In the genomic region with DNA sequence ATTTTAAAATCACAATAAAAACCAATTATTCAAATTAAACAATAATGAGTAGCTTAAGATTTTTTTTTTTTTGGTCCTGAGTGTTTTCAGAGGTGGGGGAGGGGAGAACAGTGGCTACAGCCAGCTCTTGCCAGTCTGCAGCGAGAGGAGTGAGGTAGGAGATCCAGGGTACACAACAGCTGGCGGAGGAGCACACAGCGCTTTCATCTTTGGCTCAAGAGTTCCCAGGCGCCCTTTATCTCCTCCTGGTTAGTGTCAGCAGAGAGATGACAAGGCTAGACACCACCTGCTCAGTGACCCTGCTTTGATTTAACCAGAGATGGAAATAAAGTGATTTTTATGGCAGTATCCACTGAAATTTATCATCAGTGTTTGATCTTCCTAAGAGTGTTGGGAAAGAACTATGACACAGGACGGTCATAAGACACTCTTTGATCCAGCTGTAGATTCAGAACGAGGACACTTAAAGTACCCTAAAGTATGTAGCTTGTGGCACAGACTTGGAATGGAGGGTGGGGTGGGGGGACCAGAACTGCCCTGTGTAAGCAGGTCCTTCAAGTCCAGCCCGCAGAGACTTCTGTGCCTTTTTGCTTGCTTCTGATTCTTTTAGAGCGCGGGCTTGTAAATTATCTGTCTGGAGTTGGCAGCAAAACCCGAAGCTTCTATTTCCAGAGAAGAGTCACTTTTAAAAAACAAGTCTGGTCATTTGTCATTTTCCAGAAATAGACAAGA, we compare ENCODE assay signal across 9 mouse cellular contexts. TPM values are rescaled to one million over a fixed set of nuclear protein-coding genes. Genes with fewer than 3 reads are reported as not detected.
DNase-seq lines count a peak whose midpoint lies in the region; ATAC-seq and TF ChIP-seq lines count a peak whose summit lies in the region.
"Had no signal": no experiment of that assay in that cellular context is flagged by ENCODE, and none has a peak within 500 bp of the region (broad histone marks: within the 10 kb centered on the region; RNA-seq: fewer than 3 reads in every experiment).

No protein-coding gene starts in this region.

- DNase-seq in layer of hippocampus, adult 2 months (ENCODE audit: low spot score in 2 of 2) = no peak
- no peak for DNase-seq in layer of hippocampus, adult 9-10 months (ENCODE audit: low spot score)
- DNase-seq in forelimb bud, embryonic 11.5 days (ENCODE audit: low read depth, low spot score) = peak; percentile 33
- DNase-seq in limb, embryonic 11.5 days (ENCODE audit: low spot score) = peak; percentile 44
- peak; percentile 34 for DNase-seq in skeletal muscle tissue, adult 2 months (ENCODE audit: low read depth, low spot score)
- no peak for DNase-seq in left cerebral cortex, adult 18-20 months (ENCODE audit: low spot score in 2 of 2)
- DNase-seq in cerebellum, adult 9-10 months = no peak
- no peak for DNase-seq in left cerebral cortex, adult 8-10 months (ENCODE audit: low spot score in 2 of 2)
- DNase-seq: lung, postnatal 36 days had no signal

- H3K9ac ChIP-seq in limb, embryonic 11.5 days (ENCODE audit: low read length) = no peak overlapping the region

- peak overlapping the region; percentile 30; the same call in 1 of the 2 replicates for H3K4me2 ChIP-seq in limb, embryonic 11.5 days (ENCODE audit: low read depth, severe bottlenecking)

- H3K9me3 ChIP-seq in limb, embryonic 11.5 days (ENCODE audit: control insufficient read depth, low read length) = no peaks in the 10 kb centered on the region

- WGBS in limb, embryonic 11.5 days = 20% methylated on average over 10 of the region's 10 CpGs

- no peaks in the 10 kb centered on the region for H3K4me1 ChIP-seq in limb, embryonic 11.5 days (ENCODE audit: control insufficient read depth, insufficient read depth, low read length)

- H3K36me3 ChIP-seq in limb, embryonic 11.5 days (ENCODE audit: control insufficient read depth, insufficient read depth, low read length) = no peaks in the 10 kb centered on the region

- H3K27ac ChIP-seq in layer of hippocampus, adult 2 months = no peak overlapping the region
- H3K27ac ChIP-seq in limb, embryonic 11.5 days (replicated peaks; ENCODE audit: low read depth, low read length) = no peak overlapping the region

- peak; percentile 44; the same call in 1 of the 2 replicates for ATAC-seq in limb, embryonic 11.5 days (ENCODE audit: insufficient number of reproducible peaks, low FRiP score, low TSS enrichment, low read depth)

- H3K4me3 ChIP-seq in layer of hippocampus, adult 2 months = peak overlapping the region; percentile 13; the same call in 1 of the 2 replicates
- H3K4me3 ChIP-seq in limb, embryonic 11.5 days (ENCODE audit: low read depth, low read length) = no peak overlapping the region

- H3K27me3 ChIP-seq in limb, embryonic 11.5 days (ENCODE audit: control insufficient read depth, insufficient read depth, low read length) = no peaks in the 10 kb centered on the region

- no peak for TF ChIP-seq CTCF in layer of hippocampus, adult 2 months (conservative IDR thresholded peaks at IDR 0.05)

RNA-seq across cellular contexts. Expression of a gene that starts 46.1 kb away (rescaled TPM):
- total RNA-seq in layer of hippocampus, adult 2 months (2021) = 1 to 10 TPM; 8.7 to 8.8 TPM
- 0.35 and 0.49 TPM in 2 replicates for polyA plus RNA-seq in limb, embryonic 11.5 days (2014; fragmentation: Nextera tagmentation; extraction: Ambion mirVana)
- total RNA-seq in left cerebral cortex, adult 18-20 months (2021) = 10 to 100 TPM; 12.0 to 16.8 TPM
- 10 to 100 TPM; 14.1 to 16.4 (median 15.6) TPM for total RNA-seq in left cerebral cortex, adult 8-10 months (2022)

Comparison
In these comparisons a context has a peak if more than half of its experiments do, and no peak if none do; other contexts are left out.
1. DNase-seq: peak in forelimb bud, embryonic 11.5 days (single experiment), limb, embryonic 11.5 days (single experiment) and skeletal muscle tissue, adult 2 months (single experiment); none in layer of hippocampus, adult 2 months (0 of 2), layer of hippocampus, adult 9-10 months (single experiment), left cerebral cortex, adult 18-20 months (0 of 2), cerebellum, adult 9-10 months (single experiment) and left cerebral cortex, adult 8-10 months (0 of 2).